Mouse (Mus musculus) C2C12 (cell line): ENCODE measurements around the gene Gm20388.

Source experiments
- CEBPB ChIP-seq: IDR thresholded peaks from one replicate; pipeline ENCODE4 v1.6.1; 2011; ENCODE audit warnings: low read depth, mild to moderate bottlenecking, control low read depth, moderate library complexity
- CTCF ChIP-seq: IDR thresholded peaks from one replicate; pipeline ENCODE4 v1.5.1; 2011; ENCODE audit not compliant: control insufficient read depth, insufficient read depth, insufficient read length
- MAX ChIP-seq: IDR thresholded peaks from one replicate; pipeline ENCODE4 v1.6.1; 2011; ENCODE audit warnings: mild to moderate bottlenecking, control low read depth
- MYOD1 ChIP-seq: IDR thresholded peaks from one replicate; pipeline ENCODE4 v1.6.1; 2011; ENCODE audit warnings: low read depth; ENCODE audit not compliant: control insufficient read depth, insufficient read length
- USF1 ChIP-seq: IDR thresholded peaks from one replicate; pipeline ENCODE4 v1.6.1; 2011; ENCODE audit warnings: low read depth, mild to moderate bottlenecking, control low read depth, moderate library complexity

DNA sequence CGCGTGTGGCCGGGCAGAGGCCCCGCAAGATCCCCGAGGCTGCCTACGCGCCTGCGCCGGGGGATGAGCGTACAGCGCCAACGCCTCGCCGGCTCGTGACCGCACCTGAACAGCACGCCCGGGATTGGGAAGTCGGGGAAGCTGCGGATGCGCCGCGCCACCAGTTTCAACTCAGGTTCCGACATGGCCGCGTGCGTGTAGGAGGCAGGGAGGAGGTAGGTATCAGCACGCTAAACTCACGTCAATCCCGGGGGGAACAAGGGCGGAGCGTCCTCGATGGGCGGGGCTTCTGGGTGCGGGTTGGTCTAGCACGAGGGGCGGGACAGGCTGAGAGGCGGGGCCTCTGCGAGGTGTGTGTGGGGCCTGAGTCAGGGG, 2666.0 kb downstream of the Gm20388 start, which contains the start of gene Aprt:
- TF ChIP-seq CTCF = no peak
- TF ChIP-seq MAX = peak; percentile 77
- TF ChIP-seq MYOD1 = no peak
- no peak for TF ChIP-seq USF1
- TF ChIP-seq CEBPB = no peak
